Mouse (Mus musculus) left cerebral cortex, adult 11 months (tissue): Measurements from ENCODE around the gene Gm20388.

ENCODE experiments used
- DNase-seq: peaks from one replicate; pipeline ENCODE4 v3.0.0; 2022; ENCODE audit warnings: low spot score

Gene Gm20388

DNA sequence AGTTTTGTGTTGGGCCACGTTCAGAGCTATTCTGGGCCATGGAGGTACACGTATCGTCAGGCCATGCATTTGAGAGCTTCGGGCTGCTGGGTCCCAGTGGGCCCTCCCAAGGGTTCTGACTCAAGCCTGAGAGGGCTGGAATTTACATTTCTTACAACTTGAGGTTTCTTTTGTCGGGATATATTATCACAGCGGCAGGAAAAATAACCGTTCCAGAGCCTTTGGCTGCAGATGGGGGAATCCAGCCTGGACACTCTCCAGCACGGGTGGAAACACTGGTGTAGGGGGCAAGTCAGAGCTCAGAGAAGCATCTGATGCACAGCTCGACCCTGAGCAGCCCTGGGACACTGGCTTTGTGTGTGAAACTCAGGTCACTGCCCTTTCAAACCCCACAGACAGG, 2192.6 kb downstream of the Gm20388 start:
- no peak for DNase-seq

DNA sequence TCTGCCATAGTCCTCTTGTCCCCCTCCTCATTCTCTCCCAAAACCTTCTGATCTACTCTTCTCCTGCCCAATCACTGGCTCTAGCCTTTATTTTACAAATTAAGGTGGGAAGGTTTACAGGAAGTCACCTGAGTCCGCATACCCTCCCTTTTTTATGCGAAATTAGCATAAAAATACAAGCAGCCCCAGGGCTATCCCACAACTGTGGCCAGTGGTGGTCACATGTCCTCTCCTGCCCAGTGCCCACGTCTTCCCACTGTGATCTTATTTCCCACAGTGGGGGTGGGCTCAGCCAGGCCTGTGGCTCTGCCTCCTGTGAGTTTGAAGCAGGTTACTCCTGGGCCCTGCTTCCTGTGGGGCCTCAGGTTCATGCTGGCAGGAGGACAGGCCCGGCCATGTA, 2194.0 kb downstream of the Gm20388 start:
- DNase-seq: no peak

DNA sequence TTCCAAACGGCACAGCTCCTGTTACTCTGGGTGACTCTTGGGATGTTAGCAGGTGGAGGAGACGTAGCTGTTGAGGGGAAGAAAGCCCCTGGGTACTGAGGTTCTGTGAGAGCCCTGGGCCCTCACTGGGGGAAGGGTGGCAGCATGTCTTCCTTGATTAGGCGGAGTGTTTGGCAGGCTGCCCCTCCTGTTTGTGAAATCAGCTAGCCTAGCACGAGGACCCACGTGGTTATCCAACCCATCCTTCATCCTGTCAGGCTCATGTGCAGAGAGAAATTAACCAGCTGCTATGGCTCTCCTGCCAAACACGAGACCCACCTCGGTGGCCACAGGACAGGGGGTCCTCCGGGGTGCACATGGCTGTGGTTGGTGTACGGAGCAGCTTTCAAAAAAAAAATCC, 2195.6 kb downstream of the Gm20388 start:
- no peak for DNase-seq

DNA sequence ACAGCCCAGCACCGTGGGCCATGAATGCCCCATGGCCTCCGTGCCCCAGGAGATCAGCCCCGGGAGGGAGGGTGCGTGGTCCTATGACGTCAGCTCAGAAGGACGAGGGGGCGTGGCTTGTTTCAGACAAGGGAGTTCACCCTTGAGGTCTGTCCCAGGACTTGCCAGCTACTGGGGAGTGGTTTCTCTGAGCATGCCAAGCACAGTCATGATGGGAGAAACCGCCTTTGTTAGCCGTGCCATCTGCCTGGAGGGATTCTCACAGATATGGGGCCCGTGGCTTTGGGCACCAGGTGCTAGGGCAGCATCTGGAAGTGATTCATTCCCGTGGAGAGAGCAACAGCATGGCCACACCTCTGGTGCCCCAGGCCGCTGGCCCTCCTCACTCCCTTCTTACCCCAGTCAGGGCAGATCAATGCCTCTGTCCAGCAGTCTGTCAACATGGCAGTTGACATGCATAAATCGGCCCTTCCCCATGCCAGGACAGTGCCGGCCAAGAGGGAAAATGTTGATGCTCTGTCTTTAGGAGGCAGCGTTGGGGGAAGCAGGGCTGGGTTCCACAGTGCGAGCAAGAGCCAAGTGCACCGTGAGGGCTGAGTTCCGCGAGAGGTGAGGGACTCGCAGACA, 2199.7 kb downstream of the Gm20388 start:
- DNase-seq: no peak

DNA sequence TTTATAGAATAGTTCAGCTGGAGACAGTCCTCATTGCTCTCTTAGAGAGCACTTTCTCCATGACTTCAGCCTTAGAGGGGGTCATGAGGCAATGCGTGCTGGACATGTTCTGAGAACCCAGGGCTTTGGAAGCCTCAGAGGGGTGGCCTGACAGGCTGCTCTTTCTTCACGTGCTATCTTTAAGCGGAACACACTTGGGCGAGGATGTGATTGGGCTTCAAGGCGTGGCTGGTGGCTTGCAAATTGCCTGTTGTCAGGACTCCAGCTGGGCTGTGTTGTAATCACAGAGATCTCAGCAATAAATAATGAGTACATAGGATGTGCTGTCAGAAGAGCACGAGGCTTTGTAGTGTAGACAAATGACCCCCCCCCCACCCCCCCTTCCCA, 2200.2 kb downstream of the Gm20388 start:
- DNase-seq: no peak

DNA sequence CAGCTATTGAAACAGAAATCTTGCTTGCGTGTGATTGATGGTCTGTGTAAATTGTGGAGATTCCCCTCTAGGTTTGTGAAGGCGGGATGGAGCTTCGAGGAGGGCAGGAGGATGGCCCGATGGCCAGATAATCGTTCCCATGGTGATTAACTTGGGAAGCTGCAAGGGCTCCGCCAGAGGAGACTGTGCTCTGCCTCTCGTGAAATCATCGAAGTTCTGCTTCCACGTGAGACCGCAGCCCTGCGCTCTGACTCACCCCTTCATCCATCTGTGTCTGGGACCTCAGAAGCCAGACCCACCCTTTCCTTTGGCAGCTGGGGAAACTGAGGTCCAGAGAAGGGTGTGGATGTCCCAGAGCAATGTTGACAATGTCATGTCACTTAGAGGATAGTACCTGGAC, 2201.1 kb downstream of the Gm20388 start:
- DNase-seq: no peak

DNA sequence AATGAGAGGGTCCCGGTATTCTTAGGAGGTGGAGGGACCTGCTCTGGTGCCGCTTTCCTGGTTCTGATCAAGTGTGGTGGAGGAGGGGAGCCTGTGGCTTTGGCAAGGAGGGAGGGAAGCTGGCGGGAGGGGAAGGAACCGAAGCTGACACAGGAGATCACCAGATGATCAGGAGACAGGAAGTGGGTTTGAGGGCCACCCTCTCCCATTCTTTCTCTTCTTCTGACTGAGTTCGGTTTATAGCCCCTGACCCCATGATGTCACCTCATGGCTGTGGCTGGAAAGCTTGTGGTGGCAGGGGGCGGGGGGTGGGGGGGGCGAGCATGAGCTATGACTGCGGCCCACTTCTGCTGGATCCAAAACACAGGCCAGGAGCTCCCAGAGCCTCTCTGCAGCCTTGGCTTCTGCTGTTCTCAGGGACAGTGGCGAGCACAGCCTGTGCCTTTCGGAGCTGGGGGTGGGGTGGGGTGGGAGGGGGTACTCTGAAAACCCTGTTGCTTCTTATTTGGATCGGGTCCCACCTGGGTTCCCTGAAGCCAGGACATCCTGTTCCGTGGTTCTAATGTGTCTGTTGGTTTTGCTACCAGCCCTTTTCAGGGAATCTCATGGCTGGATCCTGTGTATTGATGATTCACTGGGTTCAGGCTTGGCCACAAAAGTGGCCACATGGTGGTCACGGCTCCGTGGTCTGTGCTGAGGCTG, 2201.8 kb downstream of the Gm20388 start:
- no peak for DNase-seq

DNA sequence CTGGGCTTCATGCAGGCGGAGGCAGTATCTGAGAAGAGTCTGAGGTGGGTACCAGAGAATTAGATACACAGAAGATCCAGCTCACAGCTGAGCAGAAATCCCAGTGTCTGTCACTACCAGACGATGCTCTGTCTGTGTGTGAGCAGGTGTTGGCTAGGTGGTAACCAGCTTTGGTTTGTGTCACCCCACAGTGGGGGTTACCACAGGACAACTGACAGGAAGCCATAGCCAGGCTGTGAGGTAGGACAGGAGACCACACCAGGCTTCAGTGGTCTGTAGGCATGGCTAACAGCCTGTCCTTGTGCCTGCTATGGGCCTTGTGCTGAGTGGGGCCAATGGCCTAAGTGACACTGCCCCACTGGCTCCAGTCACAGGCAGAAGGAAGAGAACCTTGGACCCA, 2204.2 kb downstream of the Gm20388 start:
- DNase-seq: no peak

DNA sequence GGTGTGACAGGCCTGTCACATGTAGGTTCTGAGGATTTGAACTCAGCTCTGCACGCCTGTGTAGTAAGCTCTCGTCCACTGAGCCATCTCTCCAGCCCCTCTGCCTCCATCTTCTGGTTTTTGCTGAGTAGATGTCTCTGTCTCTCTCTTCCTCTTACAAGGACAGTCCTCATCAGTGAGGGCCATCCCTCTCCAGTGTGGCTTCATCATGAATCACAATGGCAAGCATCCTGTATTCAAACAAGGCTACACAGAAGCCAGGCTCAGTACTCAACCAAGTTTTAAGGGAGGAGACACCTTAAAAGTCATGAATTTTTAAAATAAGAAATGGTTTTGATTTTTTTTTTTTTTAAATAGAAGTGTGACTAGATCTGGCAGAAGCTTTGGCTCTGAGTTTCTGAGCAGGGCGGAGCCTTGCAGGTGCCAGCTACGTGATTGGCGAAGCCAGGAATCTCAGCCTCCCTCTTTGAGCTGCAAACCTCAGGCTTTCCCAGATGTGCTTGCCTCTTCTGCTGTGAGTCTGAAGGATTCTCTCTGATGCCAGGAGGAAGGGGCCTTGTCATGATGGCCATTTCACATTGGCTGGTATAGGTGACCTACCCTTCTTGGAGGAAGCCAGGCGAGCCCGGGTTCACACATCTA, 2206.2 kb downstream of the Gm20388 start:
- no peak for DNase-seq

DNA sequence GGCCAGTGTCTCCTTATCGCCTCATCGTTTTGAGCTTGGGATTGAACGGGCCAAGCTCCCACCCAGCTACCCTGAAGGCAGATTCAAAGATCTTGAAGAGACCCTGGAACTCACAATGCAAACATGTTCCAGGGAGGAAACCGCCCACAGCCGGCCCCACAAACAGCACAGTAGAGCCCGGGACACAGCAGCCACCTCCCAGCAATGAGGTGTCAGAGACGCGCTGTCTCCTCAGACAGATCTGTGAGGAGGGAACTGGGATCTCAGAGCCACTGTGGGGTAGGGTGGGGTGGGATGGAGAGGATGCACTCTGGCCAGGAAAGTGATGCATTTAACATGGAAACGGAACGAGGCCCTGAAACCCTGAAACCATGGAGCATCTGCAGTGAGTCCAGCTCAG, 2207.5 kb downstream of the Gm20388 start:
- no peak for DNase-seq

DNA sequence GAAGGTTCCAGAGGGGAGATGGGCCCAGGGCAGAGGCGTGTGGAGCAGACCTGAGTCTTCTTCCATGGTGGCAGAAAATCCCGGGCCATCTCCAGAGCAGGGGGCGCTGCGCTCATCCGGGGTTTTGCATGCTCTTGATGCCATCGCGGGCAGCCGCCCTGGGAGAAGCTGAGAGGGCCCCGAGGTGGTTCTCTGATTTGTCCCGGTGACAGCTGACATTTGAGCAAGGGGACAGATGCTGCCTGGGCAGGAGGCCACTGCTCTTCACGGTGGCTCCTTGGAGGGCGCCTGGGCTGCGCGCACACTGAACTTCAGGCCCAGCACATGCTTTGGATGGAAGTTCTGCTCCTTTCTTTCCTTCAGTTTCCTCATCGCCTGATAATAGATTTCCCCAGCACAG, 2207.9 kb downstream of the Gm20388 start:
- DNase-seq: no peak

DNA sequence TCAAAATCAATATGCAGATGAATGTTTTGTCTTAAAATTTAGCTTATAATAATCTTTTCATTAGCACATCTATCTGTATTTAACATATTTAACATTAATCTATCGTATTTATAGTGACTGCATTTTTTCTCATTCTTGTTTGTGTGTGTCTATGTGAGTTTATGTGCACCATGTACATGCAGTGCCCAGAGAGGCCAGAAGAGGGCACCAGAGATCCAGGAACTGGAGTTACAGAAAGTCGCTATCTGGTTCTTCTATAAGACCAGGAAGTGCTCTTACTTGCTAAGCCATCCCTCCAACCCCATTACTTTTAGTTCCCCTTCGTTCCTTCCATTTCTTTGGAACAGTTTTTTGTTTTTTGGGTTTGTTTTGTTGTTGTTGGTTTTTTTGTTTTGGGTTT, 2213.7 kb downstream of the Gm20388 start:
- DNase-seq: no peak

DNA sequence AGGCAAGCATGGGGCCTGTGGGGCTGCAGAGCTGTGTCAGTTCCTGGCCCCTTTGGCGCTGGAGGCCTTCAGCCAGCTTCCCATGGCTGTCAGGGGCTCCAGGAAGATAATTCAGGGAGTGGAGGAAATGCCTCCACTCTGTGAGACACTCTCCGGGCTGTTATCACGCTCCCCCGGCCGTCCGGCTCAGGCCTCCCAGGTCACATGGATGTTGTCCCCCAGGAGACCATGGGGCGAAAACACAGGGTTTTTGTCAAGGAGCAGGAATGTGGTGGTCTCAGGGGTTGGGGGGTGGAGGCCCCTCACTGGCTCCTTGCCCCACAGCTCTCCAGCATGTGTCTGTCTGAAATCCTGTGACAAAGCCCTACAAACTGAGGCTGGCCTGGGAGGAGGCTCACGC, 2216.0 kb downstream of the Gm20388 start:
- DNase-seq: no peak

DNA sequence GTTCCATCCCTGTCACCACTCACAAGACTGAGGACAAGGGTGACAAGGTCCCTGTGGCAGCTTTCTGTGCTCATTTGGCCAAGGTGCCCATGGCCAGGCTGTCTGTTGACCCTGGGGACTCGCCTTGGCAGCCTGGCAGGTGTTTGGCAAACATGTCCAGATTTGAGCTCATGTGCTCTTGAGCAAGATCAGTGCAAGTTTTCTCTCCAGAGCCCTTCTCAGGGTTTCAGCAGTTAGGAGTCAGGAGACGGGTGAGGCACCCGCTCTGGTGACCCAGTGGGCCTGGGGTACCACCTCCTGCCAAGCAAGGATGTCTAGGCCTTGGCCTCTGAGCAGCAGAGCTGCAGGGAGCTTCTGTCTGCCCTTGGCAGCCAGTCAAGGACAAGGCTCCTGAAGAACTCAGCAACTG, 2223.5 kb downstream of the Gm20388 start:
- DNase-seq: no peak

DNA sequence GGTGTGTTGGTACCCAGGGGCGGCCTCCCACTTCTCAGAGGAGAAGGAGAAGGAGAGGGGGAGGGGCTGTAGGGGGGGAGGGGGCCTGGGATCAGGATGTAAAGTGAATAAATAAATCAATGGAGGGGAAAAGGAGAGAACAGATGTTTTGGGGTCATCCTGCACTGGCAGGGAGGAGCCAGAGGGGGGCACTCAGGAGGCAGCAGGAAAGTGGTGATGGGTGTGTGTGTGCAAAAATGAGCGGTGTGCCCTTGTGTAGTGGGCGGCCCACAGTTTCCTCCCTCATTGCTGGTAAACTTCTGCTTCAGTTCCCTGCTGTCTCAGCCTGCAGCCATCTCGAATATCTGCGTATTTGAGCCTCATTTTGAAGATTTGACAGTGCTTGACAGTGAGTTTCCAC, 2224.9 kb downstream of the Gm20388 start:
- DNase-seq: no peak

DNA sequence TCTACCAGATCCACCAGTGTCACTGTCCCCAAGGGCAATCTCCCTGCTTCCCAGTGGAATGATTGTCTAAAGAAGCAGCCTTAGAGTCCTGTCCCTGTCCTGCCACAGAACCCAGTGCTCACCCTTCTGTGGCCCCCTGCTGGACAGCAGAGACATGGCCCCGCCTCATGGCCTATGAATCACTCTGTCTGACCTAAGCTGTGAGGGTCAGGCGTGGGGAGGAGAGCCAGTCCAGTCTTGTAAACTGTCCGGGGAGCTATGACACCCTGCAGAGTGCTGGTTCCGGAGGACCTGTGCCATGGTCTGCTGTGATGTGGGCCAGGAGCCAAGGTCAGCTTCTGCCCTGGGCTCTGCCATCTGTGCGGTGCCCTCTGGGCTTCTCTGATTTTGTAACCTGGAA, 2229.1 kb downstream of the Gm20388 start:
- DNase-seq: no peak

DNA sequence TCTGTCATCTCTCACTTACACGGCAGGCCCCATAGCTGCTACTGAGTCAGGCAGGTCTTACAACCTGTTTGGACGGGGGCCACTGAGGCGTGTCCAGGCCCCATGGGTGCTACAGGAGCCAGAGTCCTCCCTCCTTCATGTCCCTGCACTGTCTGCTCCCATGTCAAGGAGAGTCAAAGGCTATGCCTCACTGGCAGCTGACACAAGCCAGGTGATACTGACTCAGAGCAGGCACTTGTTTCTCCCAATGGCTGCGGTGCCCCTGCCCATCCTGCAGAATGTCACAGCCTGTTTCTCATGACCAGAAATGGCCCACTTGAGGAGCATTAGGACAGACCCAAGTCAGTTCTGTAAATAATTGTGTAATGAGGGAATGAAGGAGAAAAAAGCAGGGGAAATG, 2229.8 kb downstream of the Gm20388 start:
- no peak for DNase-seq

DNA sequence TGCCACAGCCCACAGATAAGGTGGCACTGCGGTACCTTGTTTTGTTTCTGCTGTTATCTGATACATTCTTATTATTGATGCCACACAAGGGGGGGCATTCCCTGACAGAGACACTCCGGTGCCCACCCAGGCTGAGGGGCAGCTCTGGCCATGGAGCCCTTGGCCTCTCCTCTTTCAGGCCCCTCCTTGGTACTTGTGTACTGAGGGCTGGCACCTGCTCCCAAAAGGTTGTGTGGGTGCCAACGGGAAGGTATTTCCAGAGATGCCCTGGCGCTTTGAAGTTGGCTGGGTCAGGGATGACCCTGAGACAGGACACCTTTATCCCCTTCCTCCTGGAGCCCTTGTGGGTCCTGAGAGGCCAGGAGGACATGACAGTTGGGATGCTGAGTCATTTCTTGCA, 2231.8 kb downstream of the Gm20388 start:
- no peak for DNase-seq

DNA sequence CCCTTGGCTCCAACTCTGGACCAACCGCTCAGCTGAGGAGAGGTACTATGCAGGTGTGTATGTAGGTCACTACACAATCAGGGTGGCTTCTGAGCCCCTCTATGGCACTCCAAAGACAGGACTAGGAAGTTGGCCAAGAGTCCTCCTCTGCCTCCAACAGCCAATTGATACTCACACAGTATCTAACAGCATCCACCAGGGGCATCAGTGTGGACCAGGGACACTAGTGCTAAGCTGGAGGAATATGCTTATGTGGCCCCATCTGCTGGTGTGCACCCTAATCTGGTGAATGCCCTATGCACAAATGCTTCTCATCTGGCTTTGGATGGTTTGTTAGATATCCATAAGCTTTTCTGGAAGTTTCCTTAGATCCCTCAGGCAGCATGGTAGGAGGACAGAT, 2232.6 kb downstream of the Gm20388 start:
- DNase-seq: no peak

DNA sequence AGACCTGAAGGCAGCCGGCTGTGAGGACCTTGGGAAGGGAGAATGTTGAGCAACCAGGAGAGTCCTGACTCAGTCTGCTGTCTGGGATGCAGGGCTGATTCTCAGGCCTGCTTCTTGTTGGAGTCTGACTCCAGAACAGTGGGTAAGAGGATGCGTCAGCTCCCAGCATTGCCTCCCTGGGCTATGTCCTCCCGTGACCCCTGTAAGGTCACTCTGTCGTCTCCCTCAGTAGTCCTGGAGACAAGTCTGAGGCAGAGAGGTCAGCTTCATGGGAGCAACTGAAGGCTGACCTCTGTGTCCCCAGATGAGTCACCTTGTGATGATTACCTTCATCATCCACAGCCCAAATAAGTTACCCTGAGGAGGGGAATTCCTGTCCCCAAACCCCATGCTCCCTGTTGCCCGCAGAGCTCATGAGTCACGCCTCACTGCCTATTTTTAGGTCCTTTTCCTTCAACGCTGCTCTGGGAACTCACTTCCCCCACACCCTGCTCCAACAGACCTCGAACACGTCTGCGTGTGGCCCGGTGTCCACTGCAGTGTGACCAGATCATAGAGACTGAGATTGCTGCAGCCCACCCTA, 2234.2 kb downstream of the Gm20388 start:
- DNase-seq: no peak

DNA sequence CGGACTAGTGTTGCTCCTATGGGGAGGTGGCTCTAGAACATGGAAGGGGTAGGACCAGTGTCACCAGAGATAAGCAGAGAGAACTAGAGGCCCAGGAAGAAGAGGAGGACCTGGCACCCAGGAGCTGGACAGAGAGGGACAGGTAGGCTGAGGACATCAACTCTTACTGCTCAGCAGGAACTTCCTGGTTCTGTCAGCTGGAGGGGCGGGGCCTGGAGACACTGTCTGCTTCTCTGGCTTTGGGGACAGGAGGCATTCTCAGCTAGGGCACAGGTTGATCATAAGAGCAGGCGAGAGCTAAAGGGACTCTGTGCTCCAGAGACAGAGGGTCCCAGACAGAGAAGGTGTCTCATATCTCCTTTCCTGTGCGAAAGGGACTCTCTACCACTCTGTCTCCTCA, 2238.4 kb downstream of the Gm20388 start:
- no peak for DNase-seq

DNA sequence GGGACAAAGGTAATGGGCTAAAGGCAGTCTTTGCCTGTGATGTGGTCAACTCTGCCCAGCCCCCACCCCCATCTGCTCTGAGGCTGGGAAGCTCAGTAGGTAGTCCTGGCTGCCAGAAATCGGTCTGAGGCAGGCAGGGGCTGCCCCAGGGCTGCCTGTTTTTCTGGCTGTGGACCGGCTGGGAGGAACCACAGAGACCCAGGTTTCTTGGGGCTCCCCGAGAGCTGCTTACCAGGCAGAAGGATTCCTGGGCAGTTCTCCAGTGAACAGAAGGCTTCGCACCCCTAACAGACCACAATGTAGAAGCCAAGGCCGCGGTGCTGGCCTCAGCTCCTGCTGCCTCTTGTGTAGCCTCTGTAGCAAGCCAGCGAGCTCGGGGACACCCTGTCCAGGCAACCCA, 2239.0 kb downstream of the Gm20388 start:
- DNase-seq: no peak

DNA sequence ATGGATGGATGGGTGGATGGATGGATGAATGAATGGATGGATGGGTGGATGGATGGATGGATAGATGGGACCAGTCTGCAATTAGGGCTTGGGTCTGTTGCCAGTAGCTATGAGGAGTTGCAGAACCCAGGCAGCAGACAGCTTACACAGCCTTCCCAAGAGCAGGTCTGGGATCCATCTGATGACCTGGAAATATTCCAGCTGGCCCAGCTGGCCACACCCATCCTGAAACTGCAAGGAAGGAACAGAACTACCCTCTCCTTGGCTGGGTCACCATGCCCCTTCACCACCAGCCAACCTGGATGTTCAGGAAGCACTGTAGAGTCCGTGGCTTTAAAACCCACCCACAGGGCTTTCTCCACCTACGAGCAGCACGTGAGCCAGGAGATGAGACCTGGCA, 2240.9 kb downstream of the Gm20388 start:
- no peak for DNase-seq
